Mouse (Mus musculus): ENCODE results near the gene Stk31. TPM values are rescaled to one million over a fixed set of nuclear protein-coding genes. Genes with fewer than 3 reads are reported as not detected.

The Stk31 gene
- polyA plus RNA-seq (2015; fragmentation: Nextera tagmentation; extraction: Ambion mirVana): not detected in 2 replicates

DNA sequence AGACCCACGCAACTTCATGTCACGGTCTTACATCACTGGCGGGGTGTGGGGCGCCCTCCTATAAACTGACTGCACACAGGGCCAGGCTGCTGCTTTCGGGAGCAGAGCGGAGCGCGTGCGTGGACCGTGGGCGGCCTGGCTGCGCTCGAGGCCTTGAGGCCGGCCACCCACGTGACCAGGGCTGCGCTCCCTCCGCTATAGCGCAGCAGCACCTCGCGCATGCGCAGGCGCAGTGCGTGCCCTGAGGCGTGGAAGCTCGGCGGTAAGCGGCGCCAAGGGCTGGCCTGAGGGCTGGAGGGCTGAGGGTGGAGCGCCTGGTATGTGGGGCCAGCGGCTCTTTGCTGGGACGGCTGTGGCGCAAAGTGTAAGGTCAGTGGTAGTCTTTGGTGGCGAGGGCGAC is at the start of gene Stk31:
Gene Stk31 (plus strand): TSS at position 289 of the 400 bp plus-strand sequence.
- 83% methylated on average over 34 of the region's 34 CpGs for WGBS (ENCODE audit: insufficient replicate concordance)
- no peak for ATAC-seq (ENCODE audit: low read depth)
- H3K27ac ChIP-seq (ENCODE audit: low read length): no peak within 1 kb of the TSS

DNA sequence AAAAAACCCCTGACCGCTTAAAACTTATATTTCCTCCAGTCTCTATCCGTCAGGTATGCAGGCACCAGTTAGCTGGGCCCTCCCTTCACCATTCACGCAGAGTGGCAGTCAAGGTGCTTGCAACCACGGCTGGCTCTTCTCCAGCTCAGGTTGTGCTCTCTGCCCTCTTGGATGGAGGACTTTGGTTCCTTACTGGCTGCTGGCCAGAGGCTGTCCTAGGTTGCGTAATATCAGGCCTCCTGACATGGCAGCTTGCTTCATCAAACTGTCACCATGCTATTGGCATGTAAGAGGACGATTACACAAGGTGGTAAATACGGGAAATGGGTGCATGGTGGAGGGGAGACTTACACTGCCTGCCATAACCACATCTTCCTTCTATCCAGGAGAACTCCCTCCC is 45.6 kb upstream of the Stk31 start:
- Histone ChIP-seq H3K4me1 (ENCODE audit: control insufficient read depth, low read depth, low read length) (no peaks in the 10 kb centered on the region), H3K4me3 (ENCODE audit: low read depth, low read length) (no peak overlapping the region), H3K9me3 (replicated peaks; ENCODE audit: control insufficient read depth, low read length) (no peaks in the 10 kb centered on the region), H3K9ac (ENCODE audit: low read depth, low read length) (no peak overlapping the region), H3K27ac (ENCODE audit: low read length) (no peak overlapping the region), H3K27me3 (ENCODE audit: control insufficient read depth, insufficient read depth, low read depth, low read length) (no peaks in the 10 kb centered on the region), H3K36me3 (ENCODE audit: control insufficient read depth, insufficient read depth) (no peaks in the 10 kb centered on the region), H3K4me2 (ENCODE audit: low read depth, low read length) (no peak overlapping the region)
- ATAC-seq (ENCODE audit: low read depth): peak; percentile 76
- 59% methylated on average over 7 of the region's 7 CpGs for WGBS (ENCODE audit: insufficient replicate concordance)

More for the DNA sequence above, at the start of gene Stk31:
- no peak within 1 kb of the TSS for H3K4me2 ChIP-seq (ENCODE audit: low read depth, low read length)
- no peaks in the 10 kb centered on the region for H3K9me3 ChIP-seq (replicated peaks; ENCODE audit: control insufficient read depth, low read length)
- no peak within 1 kb of the TSS for H3K4me3 ChIP-seq (ENCODE audit: low read depth, low read length)
- no peaks in the 10 kb centered on the region for H3K4me1 ChIP-seq (ENCODE audit: control insufficient read depth, low read depth, low read length)
- H3K36me3 ChIP-seq (ENCODE audit: control insufficient read depth, insufficient read depth): no peaks in the 10 kb centered on the region
- H3K27me3 ChIP-seq (ENCODE audit: control insufficient read depth, insufficient read depth, low read depth, low read length): no peaks in the 10 kb centered on the region
- no peak within 1 kb of the TSS for H3K9ac ChIP-seq (ENCODE audit: low read depth, low read length)

DNA sequence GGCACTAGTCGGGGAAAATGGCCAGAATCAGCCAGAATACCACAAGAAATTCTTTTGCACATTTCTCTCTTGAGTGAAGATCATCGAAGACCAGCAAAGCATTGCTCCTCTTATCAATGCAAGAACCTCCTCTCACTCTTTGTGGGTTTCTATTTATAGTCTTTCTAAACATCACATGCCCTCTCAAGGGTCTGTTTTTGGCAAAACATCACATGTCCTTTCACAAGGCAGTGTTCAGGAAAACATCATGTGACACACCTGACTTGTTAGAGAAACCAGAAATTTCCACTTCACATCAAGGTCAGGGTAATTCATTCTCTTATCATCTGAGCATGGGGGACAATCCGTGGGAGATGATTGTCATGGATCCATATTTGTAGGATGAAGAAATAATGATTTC is 40.8 kb upstream of the Stk31 start:
- H3K9ac ChIP-seq (ENCODE audit: low read depth, low read length): no peak overlapping the region
- H3K4me3 ChIP-seq (ENCODE audit: low read depth, low read length): no peak overlapping the region
- no peaks in the 10 kb centered on the region for H3K9me3 ChIP-seq (replicated peaks; ENCODE audit: control insufficient read depth, low read length)
- no peaks in the 10 kb centered on the region for H3K36me3 ChIP-seq (ENCODE audit: control insufficient read depth, insufficient read depth)
- no peak for ATAC-seq (ENCODE audit: low read depth)
- WGBS (ENCODE audit: insufficient replicate concordance): 46% methylated on average over 3 of the region's 3 CpGs
- no peaks in the 10 kb centered on the region; the same call in 1 of the 2 replicates for H3K27me3 ChIP-seq (ENCODE audit: control insufficient read depth, insufficient read depth, low read depth, low read length)
- H3K4me1 ChIP-seq (ENCODE audit: control insufficient read depth, low read depth, low read length): no peaks in the 10 kb centered on the region
- H3K4me2 ChIP-seq (ENCODE audit: low read depth, low read length): no peak overlapping the region
- no peak overlapping the region for H3K27ac ChIP-seq (ENCODE audit: low read length)

DNA sequence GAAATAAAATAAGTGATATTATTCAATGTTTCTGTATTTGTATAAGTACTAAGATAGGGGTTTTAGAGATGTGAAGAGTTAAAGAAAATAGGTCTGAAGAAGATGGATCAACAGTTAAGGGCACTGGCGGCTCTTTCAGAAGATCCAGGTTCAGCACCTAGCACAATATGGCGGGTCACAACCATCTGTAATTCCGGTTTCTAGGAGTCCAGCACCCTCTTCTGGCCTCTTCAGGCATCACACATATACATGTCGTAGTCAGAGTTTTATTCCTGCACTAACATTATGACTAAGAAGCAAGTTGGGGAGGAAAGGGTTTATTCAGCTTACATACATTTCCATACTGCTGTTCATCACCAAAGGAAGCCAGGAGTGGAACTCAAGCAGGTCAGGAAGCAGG is 40.2 kb upstream of the Stk31 start:
- no peaks in the 10 kb centered on the region for H3K9me3 ChIP-seq (replicated peaks; ENCODE audit: control insufficient read depth, low read length)
- no peaks in the 10 kb centered on the region; the same call in 1 of the 2 replicates for H3K27me3 ChIP-seq (ENCODE audit: control insufficient read depth, insufficient read depth, low read depth, low read length)
- no peak overlapping the region for H3K9ac ChIP-seq (ENCODE audit: low read depth, low read length)
- H3K4me3 ChIP-seq (ENCODE audit: low read depth, low read length): no peak overlapping the region
- H3K4me2 ChIP-seq (ENCODE audit: low read depth, low read length): no peak overlapping the region
- H3K36me3 ChIP-seq (ENCODE audit: control insufficient read depth, insufficient read depth): no peaks in the 10 kb centered on the region
- no peak overlapping the region for H3K27ac ChIP-seq (ENCODE audit: low read length)
- no peak for ATAC-seq (ENCODE audit: low read depth)
- H3K4me1 ChIP-seq (ENCODE audit: control insufficient read depth, low read depth, low read length): no peaks in the 10 kb centered on the region
- WGBS (ENCODE audit: insufficient replicate concordance): 57% methylated on average over 4 of the region's 4 CpGs

DNA sequence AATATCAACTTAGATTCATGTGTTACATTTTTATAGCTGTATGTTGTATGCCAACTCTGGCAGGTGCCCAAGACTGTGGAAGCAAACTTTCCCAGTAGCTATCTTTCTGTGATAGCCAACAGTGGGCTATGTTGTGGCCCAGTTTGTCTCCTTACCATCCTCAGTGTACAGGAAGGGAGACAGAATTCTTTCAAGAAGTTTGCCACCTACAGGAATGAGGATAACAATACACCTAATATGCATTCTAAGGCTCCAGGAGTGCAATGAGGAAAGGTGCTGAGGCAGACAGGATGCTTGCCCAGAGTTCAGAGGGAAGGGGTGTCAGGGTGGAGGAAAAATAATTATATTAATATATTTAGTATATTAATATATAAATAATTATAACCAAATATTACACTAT is 35.0 kb upstream of the Stk31 start:
- Histone ChIP-seq H3K4me2 (ENCODE audit: low read depth, low read length) (no peak overlapping the region), H3K4me1 (ENCODE audit: control insufficient read depth, low read depth, low read length) (no peaks in the 10 kb centered on the region), H3K9ac (ENCODE audit: low read depth, low read length) (no peak overlapping the region), H3K4me3 (ENCODE audit: low read depth, low read length) (no peak overlapping the region), H3K27me3 (ENCODE audit: control insufficient read depth, insufficient read depth, low read depth, low read length) (no peaks in the 10 kb centered on the region; the same call in 1 of the 2 replicates), H3K36me3 (ENCODE audit: control insufficient read depth, insufficient read depth) (no peaks in the 10 kb centered on the region), H3K9me3 (replicated peaks; ENCODE audit: control insufficient read depth, low read length) (no peaks in the 10 kb centered on the region), H3K27ac (ENCODE audit: low read length) (no peak overlapping the region)
- ATAC-seq (ENCODE audit: low read depth): no peak

DNA sequence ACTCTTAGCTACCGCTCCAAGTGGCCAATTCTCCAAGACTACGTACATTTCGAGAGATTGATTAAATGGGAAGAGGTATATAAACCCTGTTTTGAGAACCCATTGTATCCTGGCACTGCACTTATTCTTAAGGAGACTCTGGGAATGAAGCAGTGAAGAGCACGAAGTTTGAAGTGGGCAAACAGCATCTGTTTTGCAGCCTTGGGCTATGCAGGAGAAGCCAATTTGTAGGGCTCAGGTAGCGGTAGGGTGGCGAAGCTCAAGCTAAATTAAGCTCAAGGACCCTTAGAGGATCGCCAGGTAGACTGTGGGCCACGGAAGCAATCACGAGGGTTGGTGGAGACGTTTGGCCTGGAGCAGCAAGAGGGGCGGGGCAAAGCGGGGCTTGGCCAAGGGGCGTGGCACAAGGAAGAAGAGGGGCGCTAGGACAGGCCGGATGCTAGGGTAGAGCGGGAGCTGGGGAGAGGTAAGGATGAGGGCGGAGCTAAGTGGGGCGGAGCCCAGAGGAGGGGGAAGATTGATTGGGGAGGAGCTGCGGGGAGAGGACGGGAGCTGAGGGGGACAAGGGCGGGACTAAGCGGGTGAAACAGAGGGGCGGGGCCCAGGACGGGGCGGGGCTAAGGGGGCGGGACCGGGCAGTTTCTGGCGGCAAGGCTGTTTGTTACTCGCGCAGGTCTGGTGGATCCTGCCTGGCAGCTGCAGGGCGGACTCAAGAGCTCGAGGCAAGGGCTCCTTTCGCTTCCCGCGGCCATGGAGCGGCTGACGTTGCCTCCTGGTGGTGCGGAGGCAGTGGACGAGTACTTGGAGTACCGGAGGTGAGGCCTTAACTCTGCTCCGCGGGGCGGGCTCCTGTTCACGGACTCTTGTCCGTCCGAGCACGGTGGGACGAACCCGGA is 28.0 kb upstream of the Stk31 start, which contains the start of gene Fam221a:
Gene Fam221a (plus strand): TSS at position 581 of the 896 bp plus-strand sequence.
- peaks cover 12% of the 10 kb centered on the region for H3K4me1 ChIP-seq (ENCODE audit: control insufficient read depth, low read depth, low read length)
- H3K36me3 ChIP-seq (ENCODE audit: control insufficient read depth, insufficient read depth): no peaks in the 10 kb centered on the region
- peak within 1 kb of the TSS; percentile 73 for H3K9ac ChIP-seq (ENCODE audit: low read depth, low read length)
- peak within 1 kb of the TSS; percentile 70 for H3K4me3 ChIP-seq (ENCODE audit: low read depth, low read length)
- 5% methylated on average over 45 of the region's 49 CpGs for WGBS (ENCODE audit: insufficient replicate concordance)
- H3K27me3 ChIP-seq (ENCODE audit: control insufficient read depth, insufficient read depth, low read depth, low read length): no peaks in the 10 kb centered on the region
- peak; percentile 98 for ATAC-seq (ENCODE audit: low read depth)
- peak within 1 kb of the TSS; percentile 75 for H3K27ac ChIP-seq (ENCODE audit: low read length)
- no peaks in the 10 kb centered on the region for H3K9me3 ChIP-seq (replicated peaks; ENCODE audit: control insufficient read depth, low read length)
- peak within 1 kb of the TSS; percentile 95 for H3K4me2 ChIP-seq (ENCODE audit: low read depth, low read length)

DNA sequence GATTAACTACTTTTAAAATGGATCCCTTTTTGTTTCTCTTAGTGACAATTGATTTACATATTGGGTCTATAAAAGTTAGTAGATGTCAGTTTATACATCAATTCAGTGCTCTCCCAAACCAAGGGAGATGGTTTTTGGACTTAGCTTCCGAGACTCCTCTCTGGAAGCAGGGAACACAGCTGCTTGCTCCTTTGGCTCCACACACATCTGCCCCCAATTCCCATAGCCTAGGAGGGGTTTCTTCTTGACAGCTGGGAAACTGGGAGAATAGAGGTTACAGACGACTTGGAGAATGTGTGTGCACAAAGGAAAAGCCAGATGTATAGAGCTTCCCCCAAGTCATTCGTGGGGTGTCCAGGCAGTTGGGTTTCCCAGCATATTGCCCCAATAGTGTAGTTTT is 27.2 kb upstream of the Stk31 start:
- H3K27me3 ChIP-seq (ENCODE audit: control insufficient read depth, insufficient read depth, low read depth, low read length): no peaks in the 10 kb centered on the region
- no peak overlapping the region for H3K27ac ChIP-seq (ENCODE audit: low read length)
- H3K9ac ChIP-seq (ENCODE audit: low read depth, low read length): peak overlapping the region; percentile 73
- WGBS (ENCODE audit: insufficient replicate concordance): 50% methylated on average over 3 of the region's 3 CpGs
- no peaks in the 10 kb centered on the region for H3K36me3 ChIP-seq (ENCODE audit: control insufficient read depth, insufficient read depth)
- H3K4me3 ChIP-seq (ENCODE audit: low read depth, low read length): peak overlapping the region; percentile 70
- no peaks in the 10 kb centered on the region for H3K9me3 ChIP-seq (replicated peaks; ENCODE audit: control insufficient read depth, low read length)
- peaks cover 12% of the 10 kb centered on the region for H3K4me1 ChIP-seq (ENCODE audit: control insufficient read depth, low read depth, low read length)
- H3K4me2 ChIP-seq (ENCODE audit: low read depth, low read length): peak overlapping the region; percentile 95
- no peak for ATAC-seq (ENCODE audit: low read depth)

DNA sequence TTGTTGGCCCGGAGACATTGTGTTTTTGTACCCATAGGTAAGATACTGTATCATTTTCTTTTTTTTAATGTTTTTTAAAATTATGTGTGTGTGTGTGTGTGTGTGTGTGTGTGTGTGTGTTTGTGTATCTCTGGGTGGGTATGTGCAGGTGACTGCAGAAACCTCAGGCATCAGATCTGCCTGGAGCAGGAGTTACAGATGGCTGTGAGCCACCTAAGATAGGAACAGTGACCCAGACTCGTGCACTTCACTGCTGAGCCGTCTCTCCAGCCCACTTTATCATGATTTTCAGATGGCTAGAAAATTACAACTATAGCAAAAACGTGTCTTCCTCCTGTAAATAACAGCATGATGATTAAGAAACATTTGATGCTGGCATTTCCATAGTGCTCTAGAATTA is 22.7 kb upstream of the Stk31 start:
- Histone ChIP-seq H3K4me3 (ENCODE audit: low read depth, low read length) (no peak overlapping the region), H3K4me2 (ENCODE audit: low read depth, low read length) (no peak overlapping the region), H3K9me3 (replicated peaks; ENCODE audit: control insufficient read depth, low read length) (no peaks in the 10 kb centered on the region), H3K27me3 (ENCODE audit: control insufficient read depth, insufficient read depth, low read depth, low read length) (no peaks in the 10 kb centered on the region), H3K9ac (ENCODE audit: low read depth, low read length) (no peak overlapping the region), H3K4me1 (ENCODE audit: control insufficient read depth, low read depth, low read length) (peaks cover 8% of the 10 kb centered on the region), H3K36me3 (ENCODE audit: control insufficient read depth, insufficient read depth) (no peaks in the 10 kb centered on the region), H3K27ac (ENCODE audit: low read length) (no peak overlapping the region)
- 37% methylated on average over 4 of the region's 4 CpGs for WGBS (ENCODE audit: insufficient replicate concordance)
- 0 out of 2 replicates have a peak, but pooled peaks have one; percentile 57 for ATAC-seq (ENCODE audit: low read depth)

DNA sequence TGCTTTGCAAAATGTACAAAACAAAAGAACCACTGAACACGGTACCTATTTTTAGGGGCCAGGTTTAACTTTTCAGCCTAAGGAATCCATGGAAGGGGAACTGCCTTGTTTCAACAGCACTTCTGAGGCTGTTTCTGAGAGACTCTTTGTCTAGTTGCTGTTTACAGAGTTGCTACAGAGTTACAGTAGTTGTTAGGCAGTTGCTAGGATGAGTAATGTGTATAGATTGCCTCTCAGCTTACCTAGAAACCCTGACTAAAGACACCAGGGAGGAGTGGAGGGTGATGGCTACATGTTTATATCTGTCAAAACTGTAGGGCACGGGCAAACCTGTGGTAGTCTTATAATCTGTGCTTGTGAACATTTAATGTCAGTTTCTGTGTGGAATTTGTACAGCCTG is 21.5 kb upstream of the Stk31 start:
- Histone ChIP-seq H3K9me3 (replicated peaks; ENCODE audit: control insufficient read depth, low read length) (no peaks in the 10 kb centered on the region), H3K4me1 (ENCODE audit: control insufficient read depth, low read depth, low read length) (no peaks in the 10 kb centered on the region; the same call in 1 of the 2 replicates), H3K36me3 (ENCODE audit: control insufficient read depth, insufficient read depth) (no peaks in the 10 kb centered on the region), H3K4me2 (ENCODE audit: low read depth, low read length) (no peak overlapping the region), H3K27ac (ENCODE audit: low read length) (no peak overlapping the region), H3K4me3 (ENCODE audit: low read depth, low read length) (no peak overlapping the region), H3K9ac (ENCODE audit: low read depth, low read length) (no peak overlapping the region), H3K27me3 (ENCODE audit: control insufficient read depth, insufficient read depth, low read depth, low read length) (no peaks in the 10 kb centered on the region)
- no peak for ATAC-seq (ENCODE audit: low read depth)
- WGBS (ENCODE audit: insufficient replicate concordance): 64% methylated on average over 2 of the region's 2 CpGs

Data from liver, embryonic 16.5 days (tissue).